Mouse (Mus musculus): ENCODE measurements at regions not wholly inside any gene's neighbourhood (a gene's known extent, or its start where the extent isn't known, plus 50 kb on each side); places are given as distances from the start of the nearest gene placed in this dataset.

DNA sequence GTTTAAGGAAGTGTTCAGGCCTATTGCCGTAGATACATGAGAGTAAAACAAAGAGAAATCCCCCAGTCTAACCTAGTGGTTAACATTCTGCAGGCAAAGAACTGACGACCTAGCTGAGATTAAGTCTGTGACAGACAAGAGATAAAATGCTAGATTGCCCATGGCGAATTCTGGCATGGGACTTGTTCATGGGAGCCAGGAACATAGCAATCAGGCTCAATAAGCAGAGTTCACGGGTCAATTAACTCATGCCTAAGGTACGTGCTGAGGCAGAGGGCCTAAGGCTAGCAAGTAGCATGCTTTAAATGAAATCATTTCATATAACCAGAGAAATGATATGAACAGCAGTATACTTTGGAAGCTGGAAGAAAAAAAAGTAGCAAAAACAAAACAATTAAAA lies 1119.2 kb upstream of the Adgrl2 start:
- Histone ChIP-seq H3K4me1 (ENCODE audit: control insufficient read depth, insufficient read depth, low read length) (no peaks in the 10 kb centered on the region), H3K4me2 (ENCODE audit: low read length) (no peak overlapping the region), H3K36me3 (ENCODE audit: control insufficient read depth, insufficient read depth, low read length) (no peaks in the 10 kb centered on the region), H3K4me3 (ENCODE audit: low read depth, low read length) (no peak overlapping the region), H3K9ac (ENCODE audit: low read depth, low read length) (no peak overlapping the region), H3K27ac (ENCODE audit: low read length) (no peak overlapping the region), H3K27me3 (ENCODE audit: control insufficient read depth, insufficient read depth, low read depth, low read length) (no peaks in the 10 kb centered on the region), H3K9me3 (replicated peaks; ENCODE audit: control insufficient read depth, low read length, poor library complexity, severe bottlenecking) (no peaks in the 10 kb centered on the region)
- WGBS, result 53% methylated on average over 5 of the region's 5 CpGs
- ATAC-seq, result no peak

- no peak overlapping the region for H3K27ac ChIP-seq (ENCODE audit: low read length)
- no peak overlapping the region for H3K9ac ChIP-seq (ENCODE audit: low read depth, low read length)
- no peaks in the 10 kb centered on the region for H3K9me3 ChIP-seq (replicated peaks; ENCODE audit: control insufficient read depth, low read length, poor library complexity, severe bottlenecking)
- no peaks in the 10 kb centered on the region for H3K27me3 ChIP-seq (ENCODE audit: control insufficient read depth, insufficient read depth, low read depth, low read length)
- H3K4me3 ChIP-seq (ENCODE audit: low read depth, low read length), result no peak overlapping the region
- 98% methylated on average over 6 of the region's 6 CpGs for WGBS
- H3K4me1 ChIP-seq (ENCODE audit: control insufficient read depth, insufficient read depth, low read length), result no peaks in the 10 kb centered on the region
- no peak overlapping the region for H3K4me2 ChIP-seq (ENCODE audit: low read length)
- ATAC-seq, result no peak
- no peaks in the 10 kb centered on the region for H3K36me3 ChIP-seq (ENCODE audit: control insufficient read depth, insufficient read depth, low read length)
Observed at GRCm38 (mm10) chr3:150112231-150112630, 1121.9 kb upstream of the Adgrl2 start.

GRCm38 (mm10) chr3:150119866-150120265 lies 1129.5 kb upstream of the Adgrl2 start:
- Histone ChIP-seq H3K4me2 (ENCODE audit: low read length) (no peak overlapping the region), H3K4me3 (ENCODE audit: low read depth, low read length) (no peak overlapping the region), H3K36me3 (ENCODE audit: control insufficient read depth, insufficient read depth, low read length) (no peaks in the 10 kb centered on the region), H3K9me3 (replicated peaks; ENCODE audit: control insufficient read depth, low read length, poor library complexity, severe bottlenecking) (no peaks in the 10 kb centered on the region), H3K9ac (ENCODE audit: low read depth, low read length) (no peak overlapping the region), H3K27me3 (ENCODE audit: control insufficient read depth, insufficient read depth, low read depth, low read length) (no peaks in the 10 kb centered on the region), H3K27ac (ENCODE audit: low read length) (no peak overlapping the region), H3K4me1 (ENCODE audit: control insufficient read depth, insufficient read depth, low read length) (no peaks in the 10 kb centered on the region)
- 71% methylated on average over 3 of the region's 3 CpGs for WGBS
- no peak for ATAC-seq

DNA sequence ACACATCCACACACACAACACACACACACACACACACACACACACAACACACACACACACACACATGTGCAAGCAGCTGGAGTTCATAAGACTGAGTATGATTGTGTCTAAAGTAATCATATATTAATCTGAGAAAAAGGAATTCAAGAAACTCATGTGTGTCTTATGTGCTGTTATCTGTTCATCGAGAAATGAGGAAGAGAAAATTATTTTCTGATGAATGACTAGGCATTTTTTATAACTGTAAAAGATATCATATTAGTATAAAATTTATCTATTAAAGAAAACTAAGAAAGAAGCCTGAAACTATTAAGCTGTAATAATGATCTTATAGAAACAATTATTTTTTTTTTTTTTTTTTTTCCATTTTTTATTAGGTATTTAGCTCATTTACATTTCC lies 1156.3 kb upstream of the Adgrl2 start:
- Histone ChIP-seq H3K27ac (ENCODE audit: low read length) (no peak overlapping the region), H3K4me3 (ENCODE audit: low read depth, low read length) (no peak overlapping the region), H3K4me2 (ENCODE audit: low read length) (no peak overlapping the region), H3K9ac (ENCODE audit: low read depth, low read length) (no peak overlapping the region), H3K36me3 (ENCODE audit: control insufficient read depth, insufficient read depth, low read length) (no peaks in the 10 kb centered on the region), H3K27me3 (ENCODE audit: control insufficient read depth, insufficient read depth, low read depth, low read length) (no peaks in the 10 kb centered on the region), H3K9me3 (replicated peaks; ENCODE audit: control insufficient read depth, low read length, poor library complexity, severe bottlenecking) (no peaks in the 10 kb centered on the region), H3K4me1 (ENCODE audit: control insufficient read depth, insufficient read depth, low read length) (no peaks in the 10 kb centered on the region)
- ATAC-seq, result no peak
- 96% methylated on average over 1 of the region's 1 CpGs for WGBS

- no peak for ATAC-seq
- Histone ChIP-seq H3K4me1 (ENCODE audit: control insufficient read depth, insufficient read depth, low read length) (0 out of 2 replicates have a peak, but pooled peaks cover 2% of the 10 kb centered on the region), H3K9ac (ENCODE audit: low read depth, low read length) (no peak overlapping the region), H3K27me3 (ENCODE audit: control insufficient read depth, insufficient read depth, low read depth, low read length) (no peaks in the 10 kb centered on the region), H3K27ac (ENCODE audit: low read length) (no peak overlapping the region), H3K36me3 (ENCODE audit: control insufficient read depth, insufficient read depth, low read length) (no peaks in the 10 kb centered on the region), H3K9me3 (replicated peaks; ENCODE audit: control insufficient read depth, low read length, poor library complexity, severe bottlenecking) (no peaks in the 10 kb centered on the region), H3K4me2 (ENCODE audit: low read length) (no peak overlapping the region), H3K4me3 (ENCODE audit: low read depth, low read length) (no peak overlapping the region)
- 78% methylated on average over 7 of the region's 7 CpGs for WGBS
Observed at GRCm38 (mm10) chr3:150151152-150151822, 1160.9 kb upstream of the Adgrl2 start.

DNA sequence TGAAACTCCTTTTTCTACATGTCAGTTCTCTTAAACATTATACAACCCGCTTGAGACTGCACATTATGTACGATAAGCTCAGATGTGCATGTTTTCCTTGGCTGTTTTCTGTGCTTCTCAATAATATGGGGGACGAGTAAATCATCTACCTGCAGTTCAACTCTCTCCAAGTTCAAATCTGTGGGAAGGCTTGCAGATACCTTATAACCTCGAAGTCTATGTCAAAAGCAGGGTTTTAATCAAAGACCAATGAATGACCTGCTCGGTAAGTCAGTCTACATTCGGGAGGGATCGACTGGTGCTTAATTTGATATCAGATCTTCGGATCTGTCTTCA lies 1161.4 kb upstream of the Adgrl2 start:
- Histone ChIP-seq H3K27me3 (ENCODE audit: control insufficient read depth, insufficient read depth, low read depth, low read length) (no peaks in the 10 kb centered on the region), H3K4me1 (ENCODE audit: control insufficient read depth, insufficient read depth, low read length) (0 out of 2 replicates have a peak, but pooled peaks cover 2% of the 10 kb centered on the region), H3K9me3 (replicated peaks; ENCODE audit: control insufficient read depth, low read length, poor library complexity, severe bottlenecking) (no peaks in the 10 kb centered on the region), H3K27ac (ENCODE audit: low read length) (no peak overlapping the region), H3K4me3 (ENCODE audit: low read depth, low read length) (no peak overlapping the region), H3K36me3 (ENCODE audit: control insufficient read depth, insufficient read depth, low read length) (no peaks in the 10 kb centered on the region), H3K9ac (ENCODE audit: low read depth, low read length) (no peak overlapping the region), H3K4me2 (ENCODE audit: low read length) (no peak overlapping the region)
- WGBS, result 87% methylated on average over 8 of the region's 8 CpGs
- ATAC-seq, result no peak

DNA sequence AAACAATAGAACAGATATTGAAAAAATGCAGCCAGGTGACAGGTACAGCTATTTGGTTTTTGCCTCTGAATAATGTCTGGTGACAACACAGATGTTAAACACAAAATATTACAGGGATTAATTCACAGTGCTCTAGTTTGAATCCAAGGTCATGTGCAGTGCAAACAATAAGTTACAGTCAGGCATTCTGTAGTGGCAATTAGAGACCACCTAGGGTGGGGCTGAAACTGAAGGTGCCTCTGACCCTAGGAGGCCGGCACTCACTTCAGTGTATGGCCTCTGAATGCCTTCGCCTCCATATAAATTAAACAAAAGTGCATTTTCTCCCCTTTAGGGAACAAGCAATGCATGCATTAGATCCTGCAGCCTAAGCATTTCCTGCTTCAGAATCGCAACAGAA lies 1162.5 kb upstream of the Adgrl2 start:
- H3K9ac ChIP-seq (ENCODE audit: low read depth, low read length), result no peak overlapping the region
- H3K4me3 ChIP-seq (ENCODE audit: low read depth, low read length), result no peak overlapping the region
- ATAC-seq, result no peak
- no peaks in the 10 kb centered on the region for H3K36me3 ChIP-seq (ENCODE audit: control insufficient read depth, insufficient read depth, low read length)
- H3K27me3 ChIP-seq (ENCODE audit: control insufficient read depth, insufficient read depth, low read depth, low read length), result no peaks in the 10 kb centered on the region
- 0 out of 2 replicates have a peak, but pooled peaks cover 2% of the 10 kb centered on the region for H3K4me1 ChIP-seq (ENCODE audit: control insufficient read depth, insufficient read depth, low read length)
- no peak overlapping the region for H3K4me2 ChIP-seq (ENCODE audit: low read length)
- H3K27ac ChIP-seq (ENCODE audit: low read length), result no peak overlapping the region
- no peaks in the 10 kb centered on the region for H3K9me3 ChIP-seq (replicated peaks; ENCODE audit: control insufficient read depth, low read length, poor library complexity, severe bottlenecking)
- WGBS, result 52% methylated on average over 3 of the region's 3 CpGs

DNA sequence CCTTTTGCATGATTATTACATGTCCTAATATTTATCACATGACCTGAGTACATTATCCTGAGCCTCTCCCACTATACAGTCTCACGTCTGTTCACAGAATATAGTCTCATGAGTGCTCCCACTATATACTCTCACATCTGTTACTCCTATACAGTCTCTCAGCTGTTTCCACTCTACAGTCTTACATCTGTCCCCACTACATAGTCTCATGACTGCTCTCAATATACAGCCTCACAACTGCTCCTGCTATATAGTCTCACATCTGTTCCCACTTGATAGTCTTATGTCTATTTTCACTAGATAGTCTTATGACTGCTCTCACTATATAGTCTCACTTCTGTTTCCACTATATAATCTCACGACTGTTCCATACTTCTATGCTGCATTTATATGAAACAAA lies 1195.5 kb upstream of the Adgrl2 start:
- 91% methylated on average over 2 of the region's 2 CpGs for WGBS
- Histone ChIP-seq H3K27ac (ENCODE audit: low read length) (no peak overlapping the region), H3K27me3 (ENCODE audit: control insufficient read depth, insufficient read depth, low read depth, low read length) (no peaks in the 10 kb centered on the region), H3K9ac (ENCODE audit: low read depth, low read length) (no peak overlapping the region), H3K9me3 (replicated peaks; ENCODE audit: control insufficient read depth, low read length, poor library complexity, severe bottlenecking) (no peaks in the 10 kb centered on the region), H3K4me2 (ENCODE audit: low read length) (no peak overlapping the region), H3K36me3 (ENCODE audit: control insufficient read depth, insufficient read depth, low read length) (no peaks in the 10 kb centered on the region), H3K4me1 (ENCODE audit: control insufficient read depth, insufficient read depth, low read length) (no peaks in the 10 kb centered on the region), H3K4me3 (ENCODE audit: low read depth, low read length) (no peak overlapping the region)
- ATAC-seq, result no peak

- H3K9me3 ChIP-seq (replicated peaks; ENCODE audit: control insufficient read depth, low read length, poor library complexity, severe bottlenecking), result no peaks in the 10 kb centered on the region
- no peaks in the 10 kb centered on the region for H3K36me3 ChIP-seq (ENCODE audit: control insufficient read depth, insufficient read depth, low read length)
- no peak overlapping the region for H3K27ac ChIP-seq (ENCODE audit: low read length)
- H3K4me1 ChIP-seq (ENCODE audit: control insufficient read depth, insufficient read depth, low read length), result no peaks in the 10 kb centered on the region
- no peaks in the 10 kb centered on the region for H3K27me3 ChIP-seq (ENCODE audit: control insufficient read depth, insufficient read depth, low read depth, low read length)
- WGBS, result 84% methylated on average over 4 of the region's 4 CpGs
- H3K4me3 ChIP-seq (ENCODE audit: low read depth, low read length), result no peak overlapping the region
- H3K4me2 ChIP-seq (ENCODE audit: low read length), result no peak overlapping the region
- ATAC-seq, result no peak
- no peak overlapping the region for H3K9ac ChIP-seq (ENCODE audit: low read depth, low read length)
Observed at GRCm38 (mm10) chr3:150193132-150193531, 1202.8 kb upstream of the Adgrl2 start.

All from midbrain, embryonic 16.5 days (tissue).